Mouse (Mus musculus) G1E (cell line): ENCODE results near the gene Cyb5r1.

Experiments used
- CTCF ChIP-seq: IDR thresholded peaks from 2 replicates; pipeline ENCODE4 v1.5.1; 2012; ENCODE audit warnings: low read depth, low read length, inconsistent platforms, mixed read lengths
- GATA1 ChIP-seq: IDR thresholded peaks from 2 replicates; pipeline ENCODE4 v1.6.1; 2012; ENCODE audit warnings: borderline replicate concordance, low read length, inconsistent platforms, mixed read lengths
- POLR2AphosphoS5 ChIP-seq: IDR thresholded peaks from 2 replicates; pipeline ENCODE4 v1.6.1; 2012; ENCODE audit warnings: low read depth, low read length, inconsistent platforms; ENCODE audit not compliant: insufficient replicate concordance
- TAL1 ChIP-seq: conservative IDR thresholded peaks from 2 replicates; pipeline ENCODE4 v1.6.1; 2012; ENCODE audit warnings: low read depth, low read length, inconsistent platforms, mixed read lengths

- TF ChIP-seq CTCF, result no peak
- TF ChIP-seq GATA1, result no peak
- no peak for TF ChIP-seq TAL1
- TF ChIP-seq POLR2AphosphoS5, result no peak
These were observed 14.5 kb downstream of the Cyb5r1 start for GRCm38 (mm10) chr1:134419751-134420458.
